ENCODE assay signal across 18 mouse cellular contexts in the genomic region with DNA sequence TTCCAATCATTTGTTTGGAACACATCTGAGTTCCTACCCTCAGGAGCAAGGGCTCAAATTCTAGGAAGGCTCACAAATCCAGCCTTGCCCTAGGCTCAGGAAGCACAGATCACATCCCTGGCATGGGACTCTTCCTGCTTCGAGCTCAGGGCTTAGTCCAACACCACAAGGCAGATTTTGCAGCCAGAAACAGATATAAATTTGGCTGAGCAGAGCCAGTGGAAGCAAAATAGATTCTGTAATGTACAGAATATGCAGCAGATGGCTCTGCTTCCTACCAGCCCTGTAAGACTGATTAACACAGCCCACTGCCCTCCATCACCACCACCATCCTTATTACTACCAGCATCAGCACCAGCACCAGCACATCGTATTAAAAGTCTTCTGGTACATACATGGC. TPM values are rescaled to one million over a fixed set of nuclear protein-coding genes. Genes with fewer than 3 reads are reported as not detected.
A peak's percentile ranks its signal among the peaks of the same experiment; 100 is the strongest.
DNase-seq lines count a peak whose midpoint lies in the region; ATAC-seq and TF ChIP-seq lines count a peak whose summit lies in the region.
"Had no signal": no experiment of that assay in that cellular context is flagged by ENCODE, and none has a peak within 500 bp of the region (broad histone marks: within the 10 kb centered on the region; RNA-seq: fewer than 3 reads in every experiment).

No protein-coding gene starts in this region.

- H3K9me3 ChIP-seq in forebrain, embryonic 14.5 days (replicated peaks; ENCODE audit: control insufficient read depth, low read length) = no peaks in the 10 kb centered on the region
- no peaks in the 10 kb centered on the region for H3K9me3 ChIP-seq in forebrain, embryonic 12.5 days
- H3K9me3 ChIP-seq: limb, embryonic 13.5 days; neural tube, embryonic 13.5 days had no signal

- no peak overlapping the region for H3K4me3 ChIP-seq in forebrain, embryonic 14.5 days (ENCODE audit: low read depth, low read length)
- no peak overlapping the region for H3K4me3 ChIP-seq in forebrain, embryonic 12.5 days (replicated peaks)
- H3K4me3 ChIP-seq: limb, embryonic 13.5 days; neural tube, embryonic 13.5 days had no signal

- H3K4me1 ChIP-seq in forebrain, embryonic 14.5 days (ENCODE audit: control insufficient read depth, insufficient read depth, low read length) = no peaks in the 10 kb centered on the region
- no peaks in the 10 kb centered on the region for H3K4me1 ChIP-seq in forebrain, embryonic 12.5 days
- H3K4me1 ChIP-seq: limb, embryonic 13.5 days had no signal

- TF ChIP-seq CTCF in brain, embryonic 14.5 days (IDR thresholded peaks at IDR 0.05; ENCODE audit: borderline replicate concordance, extremely low read depth, insufficient read depth, insufficient read length) = no peak

- 80% methylated on average over 2 of the region's 2 CpGs for WGBS in forebrain, embryonic 14.5 days
- 85% methylated on average over 2 of the region's 2 CpGs for WGBS in forebrain, embryonic 12.5 days

- no peak overlapping the region for H3K9ac ChIP-seq in forebrain, embryonic 14.5 days (ENCODE audit: low read length)
- H3K9ac ChIP-seq in forebrain, embryonic 12.5 days = no peak overlapping the region
- H3K9ac ChIP-seq: limb, embryonic 13.5 days; liver, postnatal 0 days; neural tube, embryonic 13.5 days had no signal

- intact Hi-C loops in left cerebral cortex, postnatal 25 days (cut with DNase I) = loop anchor here (5.0 kb wide), 1 partner anchor 219 kb away; a partner anchor contains a TSS
- intact Hi-C loops in left cerebral cortex, postnatal 4 days (cut with DNase I) = no loop called here
- intact Hi-C loops in heart, postnatal 10 days (cut with DNase I) = no loop called here

- DNase-seq in forebrain, embryonic 14.5 days (ENCODE audit: low spot score) = peak; percentile 57
- peak; percentile 28 to 78 for DNase-seq in left cerebral cortex, postnatal 25 days (ENCODE audit: low spot score in 2 of 2)
- DNase-seq in left cerebral cortex, postnatal 4 days = no peak
- DNase-seq in brain, embryonic 14.5 days (ENCODE audit: low read depth) = peak; percentile 66
- peak; percentile 51 to 54 for DNase-seq in cerebellum, postnatal 25 days
- DNase-seq in yolk sac, embryonic 10.5 days (ENCODE audit: low spot score) = no peak
- DNase-seq in heart, postnatal 10 days = no peak
- DNase-seq: adrenal gland, adult 8-10 months; gastrocnemius, postnatal 25 days; kidney, adult 11 months; kidney, postnatal 25 days; liver, postnatal 0 days had no signal

- no peak for TF ChIP-seq POLR2A in brain, embryonic 14.5 days (IDR thresholded peaks at IDR 0.05; ENCODE audit: borderline replicate concordance, extremely low read depth, insufficient read depth, insufficient read length, poor library complexity, severe bottlenecking)

- peak; percentile 60; the same call in 1 of the 2 replicates for ATAC-seq in forebrain, embryonic 14.5 days
- ATAC-seq in forebrain, embryonic 12.5 days (ENCODE audit: low FRiP score) = no peak
- ATAC-seq: liver, postnatal 0 days; midbrain, embryonic 16.5 days had no signal

- H3K27me3 ChIP-seq in forebrain, embryonic 14.5 days (replicated peaks; ENCODE audit: control insufficient read depth, insufficient read depth, low read length) = no peaks in the 10 kb centered on the region
- H3K27me3 ChIP-seq in forebrain, embryonic 12.5 days = no peaks in the 10 kb centered on the region
- H3K27me3 ChIP-seq: limb, embryonic 13.5 days; neural tube, embryonic 13.5 days had no signal

- no peaks in the 10 kb centered on the region for H3K36me3 ChIP-seq in forebrain, embryonic 14.5 days (ENCODE audit: control insufficient read depth, insufficient read depth, low read length)
- no peaks in the 10 kb centered on the region for H3K36me3 ChIP-seq in forebrain, embryonic 12.5 days (replicated peaks)
- H3K36me3 ChIP-seq: limb, embryonic 13.5 days; neural tube, embryonic 13.5 days had no signal

- peak overlapping the region; percentile 34; the same call in 1 of the 2 replicates for H3K27ac ChIP-seq in forebrain, embryonic 14.5 days (ENCODE audit: low read depth, low read length)
- H3K27ac ChIP-seq in forebrain, embryonic 12.5 days = no peak overlapping the region
- H3K27ac ChIP-seq: limb, embryonic 13.5 days; neural tube, embryonic 13.5 days had no signal

- no peak overlapping the region for H3K4me2 ChIP-seq in forebrain, embryonic 14.5 days (ENCODE audit: low read length)
- no peak overlapping the region for H3K4me2 ChIP-seq in forebrain, embryonic 12.5 days
- H3K4me2 ChIP-seq: heart, embryonic 11.5 days; limb, embryonic 13.5 days; neural tube, embryonic 13.5 days had no signal

RNA-seq across cellular contexts. Expression of a gene that starts 56.4 kb away (rescaled TPM):
- 12.6 and 19.3 TPM in 2 replicates for polyA plus RNA-seq in forebrain, embryonic 14.5 days (2014; fragmentation: Nextera tagmentation; extraction: Ambion mirVana)
- 4.8 and 5.1 TPM in 2 replicates for polyA plus RNA-seq in forebrain, embryonic 12.5 days (2016; fragmentation: Nextera tagmentation; extraction: Ambion mirVana)
- 10 to 100 TPM; 10.4 to 22.6 TPM for total RNA-seq in left cerebral cortex, postnatal 25 days (2021)
- total RNA-seq in left cerebral cortex, postnatal 4 days (2021) = 10 to 100 TPM; 25.8 to 26.9 TPM
- 12.3 and 18.5 TPM in 2 replicates for polyA plus RNA-seq in brain, embryonic 14.5 days (2012; rRNA removed)
- total RNA-seq in heart, postnatal 10 days (2021) = not detected
- total RNA-seq: adrenal gland, adult 8-10 months; gastrocnemius, postnatal 25 days; hematopoietic stem cell, adult 5-6 weeks had no signal
- polyA plus RNA-seq: liver, postnatal 0 days had no signal

Comparison
In these comparisons a context has a peak if more than half of its experiments do, and no peak if none do; other contexts are left out.
1. DNase-seq: peak in forebrain, embryonic 14.5 days (single experiment), left cerebral cortex, postnatal 25 days (2 of 2), brain, embryonic 14.5 days (single experiment) and cerebellum, postnatal 25 days (2 of 2); none in left cerebral cortex, postnatal 4 days (single experiment), yolk sac, embryonic 10.5 days (single experiment) and heart, postnatal 10 days (0 of 2).
2. RNA of a gene that starts 56.4 kb away (total RNA-seq): 25.8 to 26.9 TPM in left cerebral cortex, postnatal 4 days and 10.4 to 22.6 TPM in left cerebral cortex, postnatal 25 days; not detected in heart, postnatal 10 days; every median in the first group is over 10 times any median in the second.